Mouse (Mus musculus) cerebellum, postnatal 36 days (tissue): ENCODE data around the gene Itgb3bp.

ENCODE experiments used
- DNase-seq, 2 experiments: peaks; one replicate each; pipeline ENCODE4 v3.0.0; 2021 to 2022; ENCODE audit warnings: mixed read lengths in 2 of 2

The Itgb3bp gene

DNA sequence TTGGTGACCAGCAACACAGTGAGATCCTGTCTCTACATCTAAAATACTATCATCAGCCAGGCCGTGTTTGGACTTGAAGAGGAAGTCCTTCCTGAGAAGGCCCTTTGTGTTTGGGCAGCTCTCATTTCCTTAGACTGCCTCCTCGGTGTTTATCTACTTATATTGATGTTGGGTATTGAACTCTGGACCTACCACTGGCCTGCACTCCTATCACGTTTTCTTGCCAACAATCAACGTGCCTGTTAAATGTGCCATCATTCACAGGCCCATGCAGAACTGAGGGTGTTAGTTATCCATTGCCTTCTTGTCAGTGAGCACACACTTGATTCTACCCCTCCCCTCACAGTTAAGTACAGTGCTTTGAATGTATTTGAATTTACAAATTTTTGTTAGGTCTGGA is 211.7 kb downstream of the Itgb3bp start:
- DNase-seq = no peak

DNA sequence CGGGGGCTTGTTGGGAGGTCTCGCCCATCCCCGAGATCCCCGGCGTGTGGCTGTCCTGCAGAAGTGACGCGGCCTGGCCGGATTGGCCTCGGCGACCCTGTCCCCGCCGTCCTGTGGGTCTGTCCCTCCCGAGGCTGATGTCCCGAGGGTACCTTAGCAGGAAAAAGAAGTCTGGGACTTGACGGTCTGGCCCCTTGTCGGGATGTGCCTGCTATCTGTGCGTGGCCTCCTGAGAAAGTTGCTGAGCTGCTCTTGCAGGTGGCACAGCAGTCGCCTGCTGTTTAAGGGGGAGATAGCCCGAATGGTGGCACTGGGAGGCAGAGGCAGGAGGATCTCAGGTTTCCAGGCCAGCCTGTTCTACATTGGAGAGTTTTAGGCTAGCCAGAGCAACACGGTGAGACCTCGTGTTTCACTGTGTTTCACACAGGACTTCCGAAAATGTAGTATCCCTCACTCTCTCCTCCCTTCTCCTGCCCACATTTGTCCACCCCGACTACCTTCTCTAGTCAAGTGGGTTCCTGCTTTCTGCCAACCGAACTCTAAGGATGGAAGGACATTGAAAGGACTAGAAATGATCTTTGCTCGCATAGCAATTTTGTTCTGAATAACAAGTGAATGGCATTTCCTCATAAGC is 213.7 kb downstream of the Itgb3bp start:
- DNase-seq = no peak
